Mouse (Mus musculus) erythroblast, embryonic 14.5 days (primary cell): ENCODE measurements around the gene 4931428F04Rik.

Experiments used
- GATA1 ChIP-seq: IDR thresholded peaks from 2 replicates; pipeline ENCODE4 v1.6.1; 2012; ENCODE audit warnings: low read length, inconsistent platforms, mixed read lengths
- TAL1 ChIP-seq: IDR thresholded peaks from 3 replicates; pipeline ENCODE4 v1.6.1; 2012; ENCODE audit warnings: low read length, inconsistent platforms, mixed read lengths

DNA sequence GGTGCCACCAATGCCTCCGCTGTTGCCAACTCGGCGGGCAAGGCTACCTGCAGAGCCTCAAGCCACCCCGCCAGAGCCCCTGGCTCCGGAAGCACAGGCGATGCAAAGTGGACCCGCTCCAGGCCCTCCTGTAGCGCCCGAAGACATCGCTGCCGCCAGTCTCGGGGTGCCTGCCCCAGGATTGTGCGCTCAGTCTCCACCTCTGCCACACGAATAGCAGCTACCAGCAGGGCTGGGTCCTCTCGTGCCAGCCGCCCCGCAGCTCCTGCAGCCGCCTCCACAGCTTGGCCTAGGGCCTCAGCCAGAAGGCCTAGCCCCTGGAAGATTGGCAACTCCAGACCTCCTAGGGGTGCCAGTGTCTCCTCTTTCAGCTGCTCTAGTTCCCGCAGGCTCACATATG, 3.7 kb upstream of the 4931428F04Rik start:
- TF ChIP-seq GATA1 (no peak), TAL1 (no peak)
